Mouse (Mus musculus): ENCODE data around the gene Pear1. TPM values are rescaled to one million over a fixed set of nuclear protein-coding genes. Genes with fewer than 3 reads are reported as not detected.

Gene Pear1
- polyA plus RNA-seq, 1 experiment from 2014 or later: 6.8 TPM

GRCm38 (mm10) chr3:87771088-87771487 is 53.0 kb downstream of the Pear1 start:
- Histone ChIP-seq H3K27ac (no peak overlapping the region), H3K36me3 (replicated peaks) (no peaks in the 10 kb centered on the region), H3K9ac (no peak overlapping the region), H3K4me1 (peaks cover 16% of the 10 kb centered on the region; the same call in 1 of the 2 replicates), H3K4me2 (no peak overlapping the region), H3K9me3 (no peaks in the 10 kb centered on the region), H3K27me3 (peaks cover 58% of the 10 kb centered on the region), H3K4me3 (replicated peaks) (no peak overlapping the region)
- WGBS: 63% methylated on average over 6 of the region's 6 CpGs
- no peak for ATAC-seq (ENCODE audit: low FRiP score)

DNA sequence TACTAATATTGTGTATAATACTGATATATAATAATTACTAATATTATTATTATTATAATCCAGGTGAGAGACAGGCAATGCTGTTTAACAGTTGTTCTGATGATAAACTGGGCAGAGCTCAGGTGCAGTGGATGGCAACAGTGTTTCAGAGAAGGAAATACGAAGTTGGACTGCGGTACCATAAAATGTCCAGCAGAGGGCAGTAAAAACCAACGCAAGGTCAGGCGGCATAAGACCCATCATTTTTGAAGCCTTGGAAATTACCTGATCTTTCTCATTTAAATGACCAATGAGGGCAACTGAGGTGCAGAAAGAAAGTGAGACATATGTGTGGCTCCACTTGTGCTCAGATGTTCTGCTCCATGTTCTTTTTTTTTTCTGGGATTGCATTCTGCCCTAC is 53.8 kb downstream of the Pear1 start:
- H3K4me1 ChIP-seq: 0 out of 2 replicates have a peak, but pooled peaks cover 11% of the 10 kb centered on the region
- peaks cover 66% of the 10 kb centered on the region for H3K27me3 ChIP-seq
- no peak overlapping the region for H3K27ac ChIP-seq
- under 1% methylated on average over 4 of the region's 4 CpGs for WGBS
- H3K36me3 ChIP-seq (replicated peaks): no peaks in the 10 kb centered on the region
- no peaks in the 10 kb centered on the region for H3K9me3 ChIP-seq
- H3K4me3 ChIP-seq (replicated peaks): no peak overlapping the region
- H3K9ac ChIP-seq: no peak overlapping the region
- H3K4me2 ChIP-seq: no peak overlapping the region
- ATAC-seq (ENCODE audit: low FRiP score): no peak

DNA sequence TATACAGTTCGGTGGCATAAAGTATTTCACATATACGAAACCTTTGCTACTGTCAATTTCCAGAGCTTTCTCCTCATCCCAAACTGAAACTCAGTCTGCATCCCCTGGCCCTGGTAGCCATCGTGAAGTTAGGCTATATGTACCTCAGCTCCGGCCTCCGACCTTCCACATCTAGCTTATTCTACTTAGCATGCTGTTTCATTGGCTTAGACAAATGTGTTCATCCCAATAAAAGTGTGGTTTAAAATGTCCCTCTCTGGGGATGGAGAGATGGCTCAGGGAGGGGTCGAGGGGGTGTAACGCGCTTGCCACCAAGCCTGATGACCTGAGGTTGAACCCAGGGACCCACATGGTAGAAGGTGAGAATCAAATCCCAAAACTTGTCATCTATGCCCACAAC is 54.6 kb downstream of the Pear1 start:
- 86% methylated on average over 8 of the region's 8 CpGs for WGBS
- no peaks in the 10 kb centered on the region for H3K9me3 ChIP-seq

DNA sequence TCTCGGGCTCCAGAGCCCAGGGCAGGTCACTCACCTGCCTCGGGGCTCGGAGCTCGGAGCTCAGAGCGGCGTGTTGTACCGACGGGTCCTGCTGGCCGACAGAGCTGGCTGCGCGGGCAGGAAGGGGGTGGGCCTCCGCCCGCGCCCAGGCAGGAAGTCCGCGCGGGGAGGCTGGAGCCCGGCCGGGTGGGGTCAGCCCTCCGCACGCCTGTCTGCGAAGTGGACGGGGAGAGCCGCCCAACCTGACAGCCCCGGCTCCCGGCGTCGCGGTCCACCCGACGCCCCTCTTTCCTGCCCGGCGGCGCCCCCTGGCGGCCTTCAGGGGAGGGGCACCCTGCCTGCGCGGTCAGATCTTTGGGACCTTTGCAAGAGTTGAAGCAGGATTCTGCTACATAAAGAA is 55.3 kb downstream of the Pear1 start:
- ATAC-seq (ENCODE audit: low FRiP score): peak; percentile 49
- peak overlapping the region; percentile 38 for H3K4me3 ChIP-seq (replicated peaks)
- no peak overlapping the region for H3K9ac ChIP-seq
- no peaks in the 10 kb centered on the region for H3K36me3 ChIP-seq (replicated peaks)
- H3K4me2 ChIP-seq: peak overlapping the region; percentile 50
- 2% methylated on average over 37 of the region's 37 CpGs for WGBS
- H3K27me3 ChIP-seq: peaks cover 74% of the 10 kb centered on the region
- H3K4me1 ChIP-seq: peaks cover 20% of the 10 kb centered on the region
- H3K9me3 ChIP-seq: no peaks in the 10 kb centered on the region
- no peak overlapping the region for H3K27ac ChIP-seq

More for the DNA sequence above, 54.6 kb downstream of the Pear1 start:
- no peak overlapping the region for H3K27ac ChIP-seq
- 0 out of 2 replicates have a peak, but pooled peaks cover 15% of the 10 kb centered on the region for H3K4me1 ChIP-seq
- peaks cover 72% of the 10 kb centered on the region for H3K27me3 ChIP-seq
- H3K36me3 ChIP-seq (replicated peaks): no peaks in the 10 kb centered on the region
- no peak for ATAC-seq (ENCODE audit: low FRiP score)
- H3K9ac ChIP-seq: no peak overlapping the region
- no peak overlapping the region for H3K4me2 ChIP-seq
- H3K4me3 ChIP-seq (replicated peaks): no peak overlapping the region

- Histone ChIP-seq H3K27ac (0 out of 2 replicates have a peak overlapping the region, but pooled peaks have one; percentile 3), H3K36me3 (replicated peaks) (no peaks in the 10 kb centered on the region), H3K4me1 (peaks cover 23% of the 10 kb centered on the region), H3K27me3 (peaks cover 74% of the 10 kb centered on the region), H3K9ac (no peak overlapping the region), H3K9me3 (no peaks in the 10 kb centered on the region), H3K4me3 (replicated peaks) (peak overlapping the region; percentile 38), H3K4me2 (peak overlapping the region; percentile 50)
- WGBS: 52% methylated on average over 6 of the region's 6 CpGs
- ATAC-seq (ENCODE audit: low FRiP score): no peak
Measured at GRCm38 (mm10) chr3:87768431-87768830, 55.7 kb downstream of the Pear1 start.

DNA sequence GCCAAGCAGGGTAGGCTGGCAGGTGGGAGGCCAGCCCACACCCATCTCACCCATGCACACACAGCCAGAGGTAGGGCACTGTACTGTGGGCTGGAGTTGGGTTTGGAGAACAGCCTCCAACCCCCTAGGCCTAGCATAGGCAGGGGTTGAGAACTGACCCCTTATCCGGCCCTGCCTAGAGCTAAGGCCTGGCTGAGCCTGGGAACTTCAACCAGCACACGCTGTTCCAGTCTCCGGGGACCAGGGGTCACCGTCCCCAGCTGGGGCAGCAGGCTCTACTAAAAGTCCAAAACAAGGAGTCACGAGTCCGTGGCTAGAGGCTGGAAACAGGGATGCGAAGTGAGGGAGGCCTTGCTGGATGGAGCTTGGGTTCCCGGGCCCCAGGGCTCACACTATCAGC is 56.3 kb downstream of the Pear1 start:
- peaks cover 81% of the 10 kb centered on the region for H3K27me3 ChIP-seq
- H3K9ac ChIP-seq: no peak overlapping the region
- 77% methylated on average over 8 of the region's 8 CpGs for WGBS
- ATAC-seq (ENCODE audit: low FRiP score): no peak
- no peak overlapping the region; the same call in 1 of the 2 replicates for H3K4me3 ChIP-seq (replicated peaks)
- H3K4me2 ChIP-seq: no peak overlapping the region
- H3K27ac ChIP-seq: no peak overlapping the region
- peaks cover 21% of the 10 kb centered on the region for H3K4me1 ChIP-seq
- H3K9me3 ChIP-seq: no peaks in the 10 kb centered on the region
- no peaks in the 10 kb centered on the region for H3K36me3 ChIP-seq (replicated peaks)

- H3K4me1 ChIP-seq: peaks cover 18% of the 10 kb centered on the region
- no peak overlapping the region for H3K27ac ChIP-seq
- no peak for ATAC-seq (ENCODE audit: low FRiP score)
- no peak overlapping the region for H3K4me2 ChIP-seq
- 81% methylated on average over 3 of the region's 3 CpGs for WGBS
- H3K36me3 ChIP-seq (replicated peaks): no peaks in the 10 kb centered on the region
- peaks cover 74% of the 10 kb centered on the region for H3K27me3 ChIP-seq
- H3K9me3 ChIP-seq: no peaks in the 10 kb centered on the region
- H3K4me3 ChIP-seq (replicated peaks): no peak overlapping the region
- no peak overlapping the region for H3K9ac ChIP-seq
Measured at GRCm38 (mm10) chr3:87766284-87766667, 57.8 kb downstream of the Pear1 start.

DNA sequence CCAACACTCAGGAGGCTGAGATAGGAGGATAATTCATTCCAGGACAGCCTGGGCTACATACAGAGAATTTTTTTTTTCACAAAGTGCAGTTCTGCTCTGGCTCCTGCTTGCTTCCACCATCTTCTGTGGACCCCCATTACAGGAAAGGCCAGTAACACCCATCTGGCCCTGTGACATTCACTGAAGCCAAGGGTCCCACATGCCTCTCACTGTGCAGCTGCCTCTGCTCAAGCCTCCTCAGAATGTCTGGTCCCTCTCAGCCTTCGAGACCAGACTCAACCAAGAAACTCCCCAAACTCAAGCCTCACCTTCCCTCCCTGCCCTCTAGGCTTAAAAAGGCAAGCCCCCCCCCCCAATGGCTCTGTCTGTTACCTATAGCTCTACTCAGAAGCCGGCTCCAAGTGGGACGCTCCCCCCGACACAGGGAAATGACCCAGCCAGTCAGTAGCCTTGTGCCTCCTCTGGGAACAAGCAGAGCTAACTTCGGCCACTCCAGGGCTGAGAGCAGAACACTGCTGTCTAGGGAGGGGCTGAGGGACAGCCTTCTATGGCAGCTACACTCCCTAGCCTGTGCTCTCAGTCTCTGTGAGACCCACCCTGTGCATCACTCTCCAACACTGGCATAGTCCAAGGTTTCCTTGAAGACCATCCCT is 58.3 kb downstream of the Pear1 start:
- Histone ChIP-seq H3K4me3 (replicated peaks) (no peak overlapping the region), H3K36me3 (replicated peaks) (no peaks in the 10 kb centered on the region), H3K4me1 (peaks cover 18% of the 10 kb centered on the region), H3K9ac (no peak overlapping the region), H3K9me3 (no peaks in the 10 kb centered on the region), H3K27me3 (peaks cover 70% of the 10 kb centered on the region), H3K4me2 (no peak overlapping the region), H3K27ac (no peak overlapping the region)
- WGBS: 69% methylated on average over 5 of the region's 5 CpGs
- ATAC-seq (ENCODE audit: low FRiP score): no peak

DNA sequence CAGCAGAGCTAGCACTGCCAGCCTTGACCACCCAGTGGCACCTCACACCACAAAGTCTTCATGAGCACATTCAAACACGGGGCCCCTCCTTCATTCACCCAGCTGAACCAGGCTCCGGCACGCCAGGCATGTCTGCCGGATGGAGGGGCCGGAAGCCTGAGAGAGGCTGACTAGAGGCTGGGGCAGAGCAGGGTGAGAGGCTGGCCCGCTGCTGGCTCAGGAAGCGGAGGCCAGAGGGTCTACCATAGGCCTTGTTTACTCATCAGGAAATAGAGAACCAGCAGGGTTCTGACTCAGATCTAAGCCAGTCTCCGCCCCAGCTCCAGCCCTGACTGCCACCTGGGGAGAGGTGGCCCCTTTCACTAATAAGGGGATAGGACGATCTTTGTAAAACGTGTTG is 59.0 kb downstream of the Pear1 start:
- no peak for ATAC-seq (ENCODE audit: low FRiP score)
- H3K9me3 ChIP-seq: no peaks in the 10 kb centered on the region
- no peak overlapping the region for H3K4me3 ChIP-seq (replicated peaks)
- WGBS: 16% methylated on average over 10 of the region's 10 CpGs
- H3K4me1 ChIP-seq: peaks cover 18% of the 10 kb centered on the region
- H3K9ac ChIP-seq: no peak overlapping the region
- H3K4me2 ChIP-seq: no peak overlapping the region
- no peaks in the 10 kb centered on the region for H3K36me3 ChIP-seq (replicated peaks)
- H3K27me3 ChIP-seq: peaks cover 67% of the 10 kb centered on the region
- peak overlapping the region; percentile 51; the same call in 1 of the 2 replicates for H3K27ac ChIP-seq

GRCm38 (mm10) chr3:87764506-87764905 is 59.6 kb downstream of the Pear1 start:
- H3K9ac ChIP-seq: no peak overlapping the region
- H3K36me3 ChIP-seq (replicated peaks): no peaks in the 10 kb centered on the region
- no peak overlapping the region for H3K4me3 ChIP-seq (replicated peaks)
- H3K27me3 ChIP-seq: peaks cover 65% of the 10 kb centered on the region
- 40% methylated on average over 10 of the region's 10 CpGs for WGBS
- no peaks in the 10 kb centered on the region for H3K9me3 ChIP-seq
- peaks cover 18% of the 10 kb centered on the region for H3K4me1 ChIP-seq
- H3K27ac ChIP-seq: no peak overlapping the region
- H3K4me2 ChIP-seq: no peak overlapping the region
- no peak for ATAC-seq (ENCODE audit: low FRiP score)

DNA sequence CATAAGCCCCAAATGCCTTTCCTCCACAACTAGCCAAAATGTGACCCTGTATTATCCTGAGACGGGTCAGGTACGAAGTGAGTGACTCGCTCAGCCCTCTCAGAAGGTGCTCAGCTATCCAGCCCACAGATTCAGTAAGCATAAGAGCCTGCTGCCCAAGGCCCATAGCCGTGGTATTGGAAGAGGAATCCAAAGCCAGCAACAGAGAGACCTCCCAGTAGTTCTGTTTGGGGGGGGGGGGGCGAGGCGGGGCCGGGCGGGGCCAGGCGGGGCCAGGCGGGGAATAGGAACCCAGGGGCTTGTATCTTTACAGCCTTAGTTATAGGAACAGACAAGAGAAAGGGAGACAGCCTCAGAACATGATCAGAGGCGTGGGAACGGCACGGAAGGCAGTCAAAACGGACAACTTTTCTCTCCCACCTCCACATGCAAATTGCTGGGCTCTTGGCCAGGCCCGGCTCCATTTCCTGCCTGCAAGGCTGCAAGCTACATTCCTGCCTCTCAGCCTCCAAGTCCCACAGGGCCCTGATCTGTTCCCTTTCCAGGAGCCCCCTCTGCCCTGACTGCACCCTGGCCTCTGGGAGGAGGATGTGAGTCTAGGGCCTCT is 60.3 kb downstream of the Pear1 start:
- Histone ChIP-seq H3K4me3 (replicated peaks) (no peak overlapping the region), H3K27ac (0 out of 2 replicates have a peak overlapping the region, but pooled peaks have one; percentile 31), H3K4me1 (peaks cover 16% of the 10 kb centered on the region), H3K4me2 (no peak overlapping the region), H3K9ac (no peak overlapping the region), H3K9me3 (no peaks in the 10 kb centered on the region), H3K27me3 (peaks cover 61% of the 10 kb centered on the region), H3K36me3 (replicated peaks) (no peaks in the 10 kb centered on the region)
- WGBS: 28% methylated on average over 15 of the region's 15 CpGs
- no peak for ATAC-seq (ENCODE audit: low FRiP score)

GRCm38 (mm10) chr3:87763202-87763601 is 60.9 kb downstream of the Pear1 start:
- 0 out of 2 replicates have a peak overlapping the region, but pooled peaks have one; percentile 21 for H3K27ac ChIP-seq

More at GRCm38 (mm10) chr3:87763202-87763601, 60.9 kb downstream of the Pear1 start:
- no peaks in the 10 kb centered on the region for H3K36me3 ChIP-seq (replicated peaks)
- H3K4me3 ChIP-seq (replicated peaks): no peak overlapping the region
- H3K27me3 ChIP-seq: peaks cover 55% of the 10 kb centered on the region
- H3K4me1 ChIP-seq: peaks cover 15% of the 10 kb centered on the region
- H3K4me2 ChIP-seq: no peak overlapping the region
- no peaks in the 10 kb centered on the region for H3K9me3 ChIP-seq
- no peak overlapping the region for H3K9ac ChIP-seq
- ATAC-seq (ENCODE audit: low FRiP score): no peak
- 79% methylated on average over 4 of the region's 4 CpGs for WGBS

Data from forebrain, embryonic 12.5 days (tissue).